Mouse (Mus musculus) heart, embryonic 15.5 days (tissue): ENCODE measurements around the gene Zfp787. TPM values are rescaled to one million over a fixed set of nuclear protein-coding genes. Genes with fewer than 3 reads are reported as not detected.

Source experiments
- polyA plus RNA-seq: library from polyadenylated mRNA; unstranded; fragments of >200 nt; fragmentation: Nextera tagmentation; extraction: Ambion mirVana; gene quantifications from 2 replicates; pipeline ENCODE4 v1.2.1, GENCODE M21; 2015

The Zfp787 gene
- polyA plus RNA-seq, 1 experiment from 2014 or later, result 19.8 TPM

Other genes with a start within 250 kb of the Zfp787 start
- gene Vmn1r65, start 145.0 kb downstream of the Zfp787 start, polyA plus RNA-seq, result not detected in 2 replicates
- gene Nlrp4c, start 110.8 kb downstream of the Zfp787 start, polyA plus RNA-seq, result not detected in 2 replicates
- gene Zfp444, start 16.2 kb upstream of the Zfp787 start, polyA plus RNA-seq, result 29.9 and 38.5 TPM in 2 replicates
- not detected in 2 replicates for gene Galp, start 41.1 kb upstream of the Zfp787 start, polyA plus RNA-seq
- not detected in 2 replicates for gene Zscan5b, start 66.3 kb upstream of the Zfp787 start, polyA plus RNA-seq
- gene Epp13, start 96.7 kb upstream of the Zfp787 start, polyA plus RNA-seq, result not detected in 2 replicates
- gene Zfp667, start 130.6 kb upstream of the Zfp787 start, polyA plus RNA-seq, result 3.9 and 4.1 TPM in 2 replicates
- gene Zfp583, start 175.3 kb upstream of the Zfp787 start, polyA plus RNA-seq, result 3.6 and 4.4 TPM in 2 replicates
- gene Gm3854, start 187.8 kb upstream of the Zfp787 start, polyA plus RNA-seq, result 0.73 and 1.3 TPM in 2 replicates
- 1.1 and 1.3 TPM in 2 replicates for gene Zfp78, start 207.3 kb upstream of the Zfp787 start, polyA plus RNA-seq
- 8.0 and 8.8 TPM in 2 replicates for gene Zfp28, start 227.3 kb upstream of the Zfp787 start, polyA plus RNA-seq
- gene Smim17, start 242.7 kb upstream of the Zfp787 start, polyA plus RNA-seq, result 0.28 TPM in 1 of 2 replicates, not detected in the other